Mouse (Mus musculus): ENCODE measurements around the gene Gm11563.
"Not testable (repeated sequence)": the region's sequence is repeated elsewhere in the genome, so short reads cannot be mapped to it uniquely, and the experiment has no call there.

The Gm11563 gene
- long read RNA-seq, experiment 1, result 0 reads
- long read RNA-seq, experiment 2, result 0 reads

- intact Hi-C loops (cut with DNase I), result not testable (repeated sequence)
Measured at GRCm38 (mm10) chr11:99658467-99659010, at the start of gene Gm11563. TSS of gene Gm11563 (minus strand) at chr11:99658960.

- intact Hi-C loops (cut with DNase I), result no loop called here
Measured at GRCm38 (mm10) chr11:99690463-99690862, 31.7 kb upstream of the Gm11563 start, which contains the start of gene Gm14190. TSS of gene Gm14190 (minus strand) at chr11:99690740.

- intact Hi-C loops (cut with DNase I), result not testable (repeated sequence)
Measured at GRCm38 (mm10) chr11:99685235-99685634, 26.5 kb upstream of the Gm11563 start.

- intact Hi-C loops (cut with DNase I), result no loop called here
Measured at GRCm38 (mm10) chr11:99683481-99683880, 24.7 kb upstream of the Gm11563 start.

- intact Hi-C loops (cut with DNase I), result no loop called here
Measured at GRCm38 (mm10) chr11:99665860-99666259, 7.1 kb upstream of the Gm11563 start, which contains the start of gene Krtap4-6. TSS of gene Krtap4-6 (minus strand) at chr11:99665960.

GRCm38 (mm10) chr11:99662802-99663201, 4.0 kb upstream of the Gm11563 start:
- intact Hi-C loops (cut with DNase I), result no loop called here

GRCm38 (mm10) chr11:99659256-99659655, 496 bp upstream of the Gm11563 start:
- intact Hi-C loops (cut with DNase I), result no loop called here

GRCm38 (mm10) chr11:99657051-99657450, 1.7 kb downstream of the Gm11563 start:
- intact Hi-C loops (cut with DNase I), result no loop called here

- intact Hi-C loops (cut with DNase I), result no loop called here
Measured at GRCm38 (mm10) chr11:99650136-99650535, 8.6 kb downstream of the Gm11563 start, which contains the start of gene Gm11555. TSS of gene Gm11555 (minus strand) at chr11:99650236.

- intact Hi-C loops (cut with DNase I), result no loop called here
Measured at GRCm38 (mm10) chr11:99646444-99646843, 12.3 kb downstream of the Gm11563 start.

GRCm38 (mm10) chr11:99644351-99644750, 14.4 kb downstream of the Gm11563 start:
- intact Hi-C loops (cut with DNase I), result no loop called here

- intact Hi-C loops (cut with DNase I), result not testable (repeated sequence)
Measured at GRCm38 (mm10) chr11:99643635-99644139, 15.1 kb downstream of the Gm11563 start, which contains the start of gene Krtap4-7. TSS of gene Krtap4-7 (minus strand) at chr11:99644089.

GRCm38 (mm10) chr11:99640926-99641325, 17.8 kb downstream of the Gm11563 start:
- intact Hi-C loops (cut with DNase I), result no loop called here

GRCm38 (mm10) chr11:99637086-99637485, 21.7 kb downstream of the Gm11563 start:
- intact Hi-C loops (cut with DNase I), result no loop called here

GRCm38 (mm10) chr11:99634653-99635134, 24.1 kb downstream of the Gm11563 start, which contains the start of gene Krtap4-2:
TSS of gene Krtap4-2 (minus strand) at chr11:99635084.
- intact Hi-C loops (cut with DNase I), result no loop called here

- intact Hi-C loops (cut with DNase I), result no loop called here
Measured at GRCm38 (mm10) chr11:99633293-99633692, 25.5 kb downstream of the Gm11563 start.

GRCm38 (mm10) chr11:99630890-99631289, 27.9 kb downstream of the Gm11563 start:
- intact Hi-C loops (cut with DNase I), result no loop called here

- intact Hi-C loops (cut with DNase I), result no loop called here
Measured at GRCm38 (mm10) chr11:99628138-99628537, 30.6 kb downstream of the Gm11563 start, which contains the start of gene Krtap4-1. TSS of gene Krtap4-1 (minus strand) at chr11:99628238.

GRCm38 (mm10) chr11:99620335-99620734, 38.4 kb downstream of the Gm11563 start, which contains the start of gene Gm11562:
TSS of gene Gm11562 (minus strand) at chr11:99620435.
- intact Hi-C loops (cut with DNase I), result no loop called here

- intact Hi-C loops (cut with DNase I), result no loop called here
Measured at GRCm38 (mm10) chr11:99614796-99615363, 43.9 kb downstream of the Gm11563 start, which contains the start of gene Krtap2-4. TSS of gene Krtap2-4 (minus strand) at chr11:99614846.

- intact Hi-C loops (cut with DNase I), result not testable (repeated sequence)
Measured at GRCm38 (mm10) chr11:99610089-99610488, 48.7 kb downstream of the Gm11563 start, which contains the start of gene Gm11937. TSS of gene Gm11937 (minus strand) at chr11:99610189.

GRCm38 (mm10) chr11:99609126-99609525, 49.6 kb downstream of the Gm11563 start:
- intact Hi-C loops (cut with DNase I), result no loop called here

Data from adrenal gland (tissue).